Mouse (Mus musculus) ES-Bruce4 (cell line): Measurements from ENCODE around the gene Kpna4.

ENCODE experiments used
- CTCF ChIP-seq: IDR thresholded peaks from one replicate; pipeline ENCODE4 v1.8.1; 2011; ENCODE audit warnings: low read depth, low read length
- EP300 ChIP-seq: IDR thresholded peaks from 2 replicates; pipeline ENCODE4 v1.6.1; 2011; ENCODE audit warnings: low read depth, low read length; ENCODE audit not compliant: insufficient read depth

DNA sequence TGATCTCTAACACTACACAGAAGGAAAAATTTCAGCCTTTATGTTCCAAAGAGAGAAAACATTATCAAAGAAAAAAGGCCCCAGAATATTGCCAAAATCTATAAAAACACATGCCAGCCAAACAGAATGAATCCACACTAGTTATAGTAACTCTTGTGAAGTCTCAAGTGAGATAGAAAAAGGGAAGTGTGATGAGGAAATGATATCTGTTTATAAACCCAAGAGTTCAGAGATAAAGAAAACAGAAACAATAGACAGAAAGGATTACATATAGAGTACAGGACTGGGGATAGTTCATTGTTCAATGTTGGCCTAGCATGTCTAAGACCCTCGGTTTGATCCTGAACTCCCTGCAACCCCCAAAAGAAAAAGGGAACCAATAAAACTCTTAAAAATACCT, 64.1 kb downstream of the Kpna4 start:
- no peak for TF ChIP-seq CTCF
- TF ChIP-seq EP300 = no peak
